Mouse (Mus musculus) inflammation-experienced regulatory T-cells (primary cell): ENCODE results near the gene Magea3. TPM values are rescaled to one million over a fixed set of nuclear protein-coding genes. Genes with fewer than 3 reads are reported as not detected.

Experiments used
- polyA plus RNA-seq, 2 experiments: library from polyadenylated mRNA; unstranded; fragments of 100-300 nt; shearing (Covaris generic); gene quantifications; one replicate each; pipeline ENCODE4 v1.2.1; 2017

Magea3 gene
- not detected for polyA plus RNA-seq

GRCm38 (mm10) chrX:154949405-154949804, at the start of gene Magea3:
Magea3 (minus strand) TSS chrX:154949505.

GRCm38 (mm10) chrX:154995750-154996149, 46.4 kb upstream of the Magea3 start, which contains the start of gene Magea8:
Magea8 (minus strand) TSS chrX:154995850.

GRCm38 (mm10) chrX:154935887-154936286, 13.4 kb downstream of the Magea3 start, which contains the start of gene Magea6:
Magea6 (minus strand) TSS chrX:154935987.

Other genes with a start within 250 kb of the Magea3 start
- gene Cldn34b1, start 59.2 kb downstream of the Magea3 start, polyA plus RNA-seq, result under 1 TPM in 1 of 2 experiments, not detected in 1; 0.19 TPM
- gene Magea6, start 13.5 kb downstream of the Magea3 start, polyA plus RNA-seq, result under 1 TPM in 1 of 2 experiments, not detected in 1; 0.47 TPM
- not detected for gene Magea8, start 46.3 kb upstream of the Magea3 start, polyA plus RNA-seq
- not detected for gene Magea5, start 113.6 kb upstream of the Magea3 start, polyA plus RNA-seq
- gene Magea1, start 140.3 kb upstream of the Magea3 start, polyA plus RNA-seq, result under 1 TPM in 1 of 2 experiments, not detected in 1; 0.24 TPM
- not detected for gene Magea2, start 144.2 kb upstream of the Magea3 start, polyA plus RNA-seq
- not detected for gene Cldn34b2, start 178.9 kb upstream of the Magea3 start, polyA plus RNA-seq